Mouse (Mus musculus) small intestine, adult 2 months (tissue): Measurements from ENCODE around the gene Cfap57. TPM values are rescaled to one million over a fixed set of nuclear protein-coding genes. Genes with fewer than 3 reads are reported as not detected.

Source experiments
- H3K27ac ChIP-seq: fragments of 200-500 bp; 2 replicates; pipeline ENCODE4 v1.5.1; 2012; ENCODE audit warnings: low read depth, low read length, control low read depth, inconsistent platforms; ENCODE audit not compliant: insufficient read depth
- H3K27me3 ChIP-seq: fragments of 200-500 bp; 2 replicates; pipeline ENCODE4 v1.6.1; 2012; ENCODE audit warnings: mild to moderate bottlenecking, moderate library complexity, low read length, inconsistent platforms; ENCODE audit not compliant: control insufficient read depth, insufficient read depth
- H3K36me3 ChIP-seq: fragments of 200-500 bp; 2 replicates; pipeline ENCODE4 v1.6.1; 2012; ENCODE audit warnings: mild to moderate bottlenecking, low read length, control low read depth, inconsistent platforms; ENCODE audit not compliant: control insufficient read depth, insufficient read depth
- H3K4me1 ChIP-seq: fragments of 200-500 bp; 2 replicates; pipeline ENCODE4 v1.6.1; 2012; ENCODE audit warnings: low read length, inconsistent platforms, mixed read lengths; ENCODE audit not compliant: control insufficient read depth, insufficient read depth, insufficient read length
- H3K4me3 ChIP-seq: fragments of 200-500 bp; 2 replicates; pipeline ENCODE4 v1.5.1; 2012; ENCODE audit warnings: low read depth, mild to moderate bottlenecking, control low read depth, inconsistent platforms, low read length, moderate library complexity
- CTCF ChIP-seq: fragments of 200-500 bp; IDR thresholded peaks from 2 replicates; pipeline ENCODE4 v1.5.1; 2012; ENCODE audit warnings: low read depth, mild to moderate bottlenecking, control low read depth, inconsistent platforms, low read length, moderate library complexity, mixed read lengths; ENCODE audit not compliant: insufficient replicate concordance, insufficient read length; ENCODE audit errors: extremely low read depth
- POLR2A ChIP-seq: fragments of 200-500 bp; IDR thresholded peaks from 2 replicates; pipeline ENCODE4 v1.6.1; 2012; ENCODE audit warnings: low read depth, mild to moderate bottlenecking, control low read depth, inconsistent platforms, low read length, moderate library complexity
- WGBS: fragments of 180-500 bp; shearing (Covaris S2); methylation state at CpG from one replicate; pipeline ENCODE4 v1.1.7; 2018; 5-methylcytosine and 5-hydroxymethylcytosine counted together
- polyA plus RNA-seq: library from polyadenylated mRNA; depleted of rRNA; stranded (reverse); fragments of >200 nt; gene quantifications from 2 replicates; pipeline ENCODE4 v1.2.3, GENCODE M21; 2012

Gene Cfap57
- polyA plus RNA-seq, 1 experiment: not detected

GRCm38 (mm10) chr4:118543592-118544260, 76.9 kb downstream of the Cfap57 start, which contains the start of gene Tmem125:
Gene Tmem125, minus strand, starts transcription at chr4:118544044.
- H3K36me3 ChIP-seq: 0 out of 2 replicates have a peak, but pooled peaks cover 1% of the 10 kb centered on the region
- peaks cover 12% of the 10 kb centered on the region for H3K4me1 ChIP-seq
- WGBS: 4% methylated on average over 24 of the region's 24 CpGs
- H3K4me3 ChIP-seq: peak within 1 kb of the TSS; percentile 67
- H3K27me3 ChIP-seq: no peaks in the 10 kb centered on the region
- H3K27ac ChIP-seq: peak within 1 kb of the TSS; percentile 96
- TF ChIP-seq CTCF (no peak), POLR2A (peak; percentile 38; the same call in 1 of the 2 replicates)

- 0 out of 2 replicates have a peak, but pooled peaks cover 1% of the 10 kb centered on the region for H3K36me3 ChIP-seq
- peak overlapping the region; percentile 67 for H3K4me3 ChIP-seq
- no peaks in the 10 kb centered on the region for H3K27me3 ChIP-seq
- peak overlapping the region; percentile 96 for H3K27ac ChIP-seq
- H3K4me1 ChIP-seq: peaks cover 12% of the 10 kb centered on the region
- 5% methylated on average over 13 of the region's 13 CpGs for WGBS
- TF ChIP-seq CTCF (no peak), POLR2A (no peak)
These were observed 77.4 kb downstream of the Cfap57 start for GRCm38 (mm10) chr4:118543158-118543530.

DNA sequence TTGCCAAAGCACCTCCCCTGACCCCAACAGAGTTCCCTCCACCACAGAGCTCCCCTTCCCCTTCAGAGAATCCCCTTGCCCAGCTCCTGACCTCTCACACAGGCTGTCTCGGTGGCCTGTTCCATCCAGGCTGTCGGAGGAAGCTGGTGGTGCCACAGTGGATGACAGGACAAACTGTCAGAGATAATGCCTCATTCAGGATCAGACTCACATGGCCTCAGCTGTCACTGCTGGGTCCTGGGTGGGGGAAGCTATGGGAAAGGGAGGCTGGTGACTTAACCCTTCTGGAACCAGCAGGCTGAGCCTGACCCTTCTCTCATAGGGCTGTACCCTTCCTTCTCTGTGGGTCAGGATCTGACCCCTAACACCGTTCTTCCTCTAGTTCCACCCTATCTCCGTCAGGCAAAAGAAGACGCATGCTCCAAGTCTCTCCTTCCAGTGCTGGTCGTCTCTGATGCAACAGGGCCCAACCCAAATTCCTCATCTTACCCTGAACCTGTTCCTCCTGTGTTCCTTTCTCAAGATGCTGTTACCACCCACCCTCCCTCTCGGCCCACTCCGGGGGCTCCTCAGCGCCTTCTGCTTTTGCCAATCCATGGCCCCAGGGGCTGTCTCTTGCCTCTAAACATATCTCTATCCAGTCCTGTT, 77.9 kb downstream of the Cfap57 start:
- TF ChIP-seq CTCF (no peak), POLR2A (no peak)
- WGBS: 49% methylated on average over 9 of the region's 9 CpGs
- Histone ChIP-seq H3K27ac (peak overlapping the region; percentile 96; the same call in 1 of the 2 replicates), H3K4me1 (peaks cover 12% of the 10 kb centered on the region), H3K36me3 (0 out of 2 replicates have a peak, but pooled peaks cover 1% of the 10 kb centered on the region), H3K4me3 (peak overlapping the region; percentile 67), H3K27me3 (no peaks in the 10 kb centered on the region)

- Histone ChIP-seq H3K4me1 (peaks cover 11% of the 10 kb centered on the region), H3K36me3 (0 out of 2 replicates have a peak, but pooled peaks cover 1% of the 10 kb centered on the region), H3K27me3 (no peaks in the 10 kb centered on the region), H3K27ac (no peak overlapping the region), H3K4me3 (no peak overlapping the region)
- TF ChIP-seq CTCF (no peak), POLR2A (no peak)
- WGBS: 67% methylated on average over 10 of the region's 10 CpGs
These were observed 80.7 kb downstream of the Cfap57 start for GRCm38 (mm10) chr4:118539904-118540303.

DNA sequence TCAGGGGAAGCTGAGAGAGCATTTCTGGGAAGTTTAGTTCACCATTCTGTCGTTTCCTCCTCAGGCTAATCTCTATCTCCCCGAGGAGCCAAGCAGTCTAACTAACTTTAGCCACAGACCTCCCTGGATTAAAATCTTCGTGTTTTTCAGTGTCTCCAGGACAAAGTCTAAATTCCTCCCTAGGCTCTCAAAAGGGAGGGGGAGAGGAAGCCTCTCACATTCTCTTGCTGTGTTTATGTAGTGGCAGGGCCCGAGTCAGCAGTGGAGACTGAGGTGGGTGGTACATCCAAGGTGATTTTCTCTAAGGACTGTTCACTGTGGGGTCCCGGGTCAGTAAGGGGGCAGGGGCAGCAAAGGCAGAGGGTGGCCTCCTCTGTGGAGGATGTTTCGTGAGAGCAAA, 82.8 kb downstream of the Cfap57 start:
- H3K4me3 ChIP-seq: no peak overlapping the region
- 25% methylated on average over 6 of the region's 6 CpGs for WGBS

DNA sequence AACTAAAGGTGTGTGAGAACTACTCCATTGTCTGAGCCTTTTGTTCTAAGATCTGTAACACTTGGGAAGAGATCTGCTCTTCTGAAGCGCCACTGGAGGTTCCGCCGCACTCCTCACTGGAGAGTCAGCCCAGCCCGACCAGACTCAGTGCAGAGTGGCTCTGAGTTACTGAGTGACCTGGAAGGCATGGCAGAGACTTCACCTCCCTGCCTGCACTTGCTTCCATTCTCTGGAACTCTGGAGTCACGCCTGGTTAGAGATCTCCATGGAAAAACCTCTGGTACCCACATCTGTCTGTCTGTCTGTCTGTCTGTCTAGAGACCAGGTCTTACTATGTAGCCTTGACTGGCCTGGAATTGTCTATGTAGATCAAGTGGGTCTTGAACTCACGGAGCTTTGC, 85.0 kb downstream of the Cfap57 start:
- 89% methylated on average over 6 of the region's 6 CpGs for WGBS
- TF ChIP-seq CTCF (no peak), POLR2A (no peak)
- no peaks in the 10 kb centered on the region for H3K27me3 ChIP-seq
- H3K36me3 ChIP-seq: peaks cover 2% of the 10 kb centered on the region; the same call in 1 of the 2 replicates
- no peak overlapping the region for H3K4me3 ChIP-seq
- no peaks in the 10 kb centered on the region; the same call in 1 of the 2 replicates for H3K4me1 ChIP-seq
- no peak overlapping the region for H3K27ac ChIP-seq

More for the DNA sequence above, 82.8 kb downstream of the Cfap57 start:
- Histone ChIP-seq H3K27me3 (no peaks in the 10 kb centered on the region), H3K4me1 (peaks cover 5% of the 10 kb centered on the region), H3K36me3 (0 out of 2 replicates have a peak, but pooled peaks cover 1% of the 10 kb centered on the region), H3K27ac (no peak overlapping the region)
- TF ChIP-seq CTCF: no peak

DNA sequence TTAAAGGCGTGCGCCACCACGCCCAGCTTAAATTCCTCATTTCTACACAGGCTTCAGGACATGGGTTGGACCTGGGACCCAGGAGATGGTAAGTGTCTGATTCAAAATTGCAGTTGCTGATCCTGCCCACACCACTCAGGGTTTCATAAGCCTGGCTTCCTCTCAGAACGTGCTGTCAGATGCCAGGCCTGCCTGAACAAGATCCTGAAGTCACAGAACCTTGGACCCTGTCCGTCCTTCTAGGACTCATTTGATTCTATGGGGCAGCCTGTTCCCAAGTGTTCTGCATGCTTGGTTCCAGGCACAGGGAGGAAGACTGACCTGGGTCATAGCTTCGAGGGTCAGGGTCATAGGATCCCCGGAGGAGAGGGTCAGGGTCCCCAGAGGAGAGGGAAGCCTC, 87.0 kb downstream of the Cfap57 start:
- Histone ChIP-seq H3K4me3 (no peak overlapping the region), H3K27ac (no peak overlapping the region), H3K27me3 (no peaks in the 10 kb centered on the region), H3K36me3 (peaks cover 13% of the 10 kb centered on the region), H3K4me1 (peaks cover 4% of the 10 kb centered on the region)
- WGBS: 75% methylated on average over 7 of the region's 7 CpGs
- TF ChIP-seq CTCF (no peak), POLR2A (no peak)

DNA sequence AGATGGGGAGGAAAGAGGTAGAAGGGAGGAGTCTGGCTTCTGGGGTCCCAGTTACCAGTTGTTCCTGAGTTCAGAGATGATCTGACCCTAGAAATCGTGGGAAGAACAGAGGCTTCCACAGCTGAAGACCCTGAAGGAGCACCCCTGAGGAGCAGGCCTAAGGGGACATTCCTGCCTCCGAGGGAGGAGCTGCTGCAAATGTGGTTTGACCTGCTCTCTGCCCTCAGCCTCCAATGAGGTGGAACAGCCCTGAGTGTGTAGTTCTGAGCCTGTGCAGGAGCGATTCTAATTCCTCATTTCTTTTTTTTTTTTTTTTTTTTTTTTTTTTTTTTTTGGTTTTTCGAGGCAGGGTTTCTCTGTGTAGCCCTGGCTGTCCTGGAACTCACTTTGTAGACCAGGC, 87.4 kb downstream of the Cfap57 start:
- 69% methylated on average over 3 of the region's 4 CpGs for WGBS
- H3K27ac ChIP-seq: no peak overlapping the region
- no peaks in the 10 kb centered on the region for H3K27me3 ChIP-seq
- H3K4me3 ChIP-seq: no peak overlapping the region
- H3K36me3 ChIP-seq: peaks cover 13% of the 10 kb centered on the region
- H3K4me1 ChIP-seq: peaks cover 9% of the 10 kb centered on the region
- TF ChIP-seq CTCF: no peak
- no peak for TF ChIP-seq POLR2A
